Mouse (Mus musculus) erythroblast, embryonic 14.5 days (primary cell): ENCODE data around the gene Ccr9.

ENCODE experiments used
- GATA1 ChIP-seq: IDR thresholded peaks from 2 replicates; pipeline ENCODE4 v1.6.1; 2012; ENCODE audit warnings: low read length, inconsistent platforms, mixed read lengths
- TAL1 ChIP-seq: IDR thresholded peaks from 3 replicates; pipeline ENCODE4 v1.6.1; 2012; ENCODE audit warnings: low read length, inconsistent platforms, mixed read lengths

- no peak for TF ChIP-seq TAL1
- no peak for TF ChIP-seq GATA1
These were observed 85.5 kb downstream of the Ccr9 start for GRCm38 (mm10) chr9:123763771-123764170.
